Mouse (Mus musculus): ENCODE measurements around the gene Abhd12b. TPM values are rescaled to one million over a fixed set of nuclear protein-coding genes. Genes with fewer than 3 reads are reported as not detected.

The Abhd12b gene
- polyA plus RNA-seq, 1 experiment from 2014 or later: 0.06 TPM

- no peak for ATAC-seq (replicated peaks; ENCODE audit: insufficient number of reproducible peaks, insufficient read depth, low FRiP score, low read depth)
- Histone ChIP-seq H3K36me3 (no peaks in the 10 kb centered on the region), H3K4me3 (no peak overlapping the region), H3K9ac (no peak overlapping the region), H3K9me3 (replicated peaks) (no peaks in the 10 kb centered on the region), H3K4me1 (replicated peaks) (peaks cover 30% of the 10 kb centered on the region), H3K27ac (peak overlapping the region; percentile 1; the same call in 1 of the 2 replicates), H3K27me3 (no peaks in the 10 kb centered on the region), H3K4me2 (no peak overlapping the region)
- WGBS: 36% methylated on average over 5 of the region's 5 CpGs
Observed at GRCm38 (mm10) chr12:70232020-70232544, 78.1 kb downstream of the Abhd12b start.

Other genes starting within 250 kb of the Abhd12b start
- 4.9 and 5.7 TPM in 2 replicates for gene Sav1, start 167.1 kb upstream of the Abhd12b start, polyA plus RNA-seq (2015; fragmentation: Nextera tagmentation; extraction: Ambion mirVana)
- gene Nin, start 40.4 kb upstream of the Abhd12b start, polyA plus RNA-seq (2015; fragmentation: Nextera tagmentation; extraction: Ambion mirVana): 6.6 and 10.2 TPM in 2 replicates
- 43.7 and 45.2 TPM in 2 replicates for gene Pygl, start 77.3 kb downstream of the Abhd12b start, polyA plus RNA-seq (2015; fragmentation: Nextera tagmentation; extraction: Ambion mirVana)
- gene Trim9, start 193.5 kb downstream of the Abhd12b start, polyA plus RNA-seq (2015; fragmentation: Nextera tagmentation; extraction: Ambion mirVana): 0.25 and 0.41 TPM in 2 replicates

Data from heart, embryonic 15.5 days (tissue).